Mouse (Mus musculus) cerebellum, postnatal 14 days (tissue): ENCODE results near the gene Eya2.

Experiments
- DNase-seq, 2 experiments: peaks; one replicate each; pipeline ENCODE4 v3.0.0; 2021; ENCODE audit warnings: mixed read lengths in 2 of 2

Gene Eya2

GRCm38 (mm10) chr2:165594907-165595675 is at the start of gene Eya2:
Eya2 (plus strand) TSS chr2:165595032.
- DNase-seq, result no peak

- DNase-seq, result no peak
Observed at GRCm38 (mm10) chr2:165545687-165546086, 49.1 kb upstream of the Eya2 start.

GRCm38 (mm10) chr2:165546341-165546740 is 48.5 kb upstream of the Eya2 start:
- DNase-seq, result no peak

GRCm38 (mm10) chr2:165547410-165547809 is 47.4 kb upstream of the Eya2 start:
- DNase-seq, result peak; percentile 66 to 83

- DNase-seq, result no peak
Observed at GRCm38 (mm10) chr2:165548627-165549026, 46.2 kb upstream of the Eya2 start.

- DNase-seq, result peak in 1 of 2 experiments; percentile 22
Observed at GRCm38 (mm10) chr2:165550410-165550809, 44.4 kb upstream of the Eya2 start.

- no peak for DNase-seq
Observed at GRCm38 (mm10) chr2:165554066-165554465, 40.8 kb upstream of the Eya2 start.

- no peak for DNase-seq
Observed at GRCm38 (mm10) chr2:165557278-165557677, 37.6 kb upstream of the Eya2 start.

GRCm38 (mm10) chr2:165558916-165559315 is 35.9 kb upstream of the Eya2 start:
- no peak for DNase-seq

GRCm38 (mm10) chr2:165559506-165560235 is 35.2 kb upstream of the Eya2 start:
- DNase-seq, result no peak

- peak; percentile 28 to 34 for DNase-seq
Observed at GRCm38 (mm10) chr2:165561861-165562260, 33.0 kb upstream of the Eya2 start.

- DNase-seq, result peak; percentile 71 to 75
Observed at GRCm38 (mm10) chr2:165563298-165564058, 31.4 kb upstream of the Eya2 start.

- peak in 1 of 2 experiments; percentile 29 for DNase-seq
Observed at GRCm38 (mm10) chr2:165564101-165564500, 30.7 kb upstream of the Eya2 start.

- DNase-seq, result no peak
Observed at GRCm38 (mm10) chr2:165564620-165565019, 30.2 kb upstream of the Eya2 start.

GRCm38 (mm10) chr2:165566898-165567297 is 27.9 kb upstream of the Eya2 start:
- no peak for DNase-seq

- no peak for DNase-seq
Observed at GRCm38 (mm10) chr2:165567820-165568219, 27.0 kb upstream of the Eya2 start.

- no peak for DNase-seq
Observed at GRCm38 (mm10) chr2:165568911-165569310, 25.9 kb upstream of the Eya2 start.

GRCm38 (mm10) chr2:165571216-165571778 is 23.5 kb upstream of the Eya2 start:
- no peak for DNase-seq

GRCm38 (mm10) chr2:165583044-165583443 is 11.8 kb upstream of the Eya2 start:
- DNase-seq, result no peak

GRCm38 (mm10) chr2:165583518-165583917 is 11.3 kb upstream of the Eya2 start:
- peak; percentile 45 to 55 for DNase-seq

GRCm38 (mm10) chr2:165584563-165584962 is 10.3 kb upstream of the Eya2 start:
- no peak for DNase-seq

GRCm38 (mm10) chr2:165590742-165591141 is 4.1 kb upstream of the Eya2 start:
- no peak for DNase-seq

GRCm38 (mm10) chr2:165593763-165594162 is 1.1 kb upstream of the Eya2 start:
- peak in 1 of 2 experiments; percentile 36 for DNase-seq
